Mouse (Mus musculus): ENCODE results near the gene Rasgrf2.
"Not testable (repeated sequence)": the region's sequence is repeated elsewhere in the genome, so short reads cannot be mapped to it uniquely, and the experiment has no call there.

Gene Rasgrf2

GRCm38 (mm10) chr13:92131384-92132150 lies at the start of gene Rasgrf2:
Rasgrf2 (minus strand) TSS chr13:92131656.
- peak; percentile 8 to 9 for DNase-seq

DNA sequence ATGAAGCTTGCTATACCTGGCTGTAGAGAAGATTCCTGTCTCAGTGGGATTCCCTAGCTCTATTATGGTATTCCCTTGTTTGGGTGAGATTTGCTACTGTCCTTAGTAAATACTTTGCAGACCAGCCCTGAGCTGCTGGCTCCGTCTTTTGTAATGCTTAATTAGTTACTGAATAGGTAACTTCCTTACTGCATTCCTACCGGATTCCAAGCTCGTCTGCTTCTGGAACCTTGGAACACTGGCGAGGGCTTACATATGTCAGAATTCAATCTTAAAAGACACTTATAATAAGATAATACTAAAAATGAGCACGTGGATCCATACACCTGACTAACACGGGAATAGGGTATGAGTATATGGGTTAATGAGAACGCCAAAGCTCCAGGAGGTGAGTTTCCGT lies 41.2 kb upstream of the Rasgrf2 start:
- DNase-seq, result not testable (repeated sequence)

DNA sequence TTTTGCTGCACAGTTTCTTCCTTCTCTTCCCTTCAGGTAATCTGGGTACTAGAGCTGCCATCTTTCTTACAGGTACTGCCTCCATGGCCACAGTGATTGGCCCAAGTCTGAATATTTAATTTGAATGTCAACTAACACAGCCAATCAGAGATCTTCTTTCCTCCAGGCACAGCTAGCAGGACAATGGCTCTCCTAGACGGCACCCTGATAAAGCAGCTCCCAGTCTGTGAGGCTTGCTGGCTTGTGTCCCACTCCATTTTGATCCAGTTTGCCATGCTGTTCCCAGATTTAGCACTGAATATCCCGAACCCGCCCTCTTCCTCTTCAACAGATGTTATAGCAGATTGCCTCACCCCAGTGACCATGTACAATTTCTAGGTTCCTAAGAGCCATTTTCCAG lies 19.1 kb upstream of the Rasgrf2 start:
- no peak for DNase-seq

DNA sequence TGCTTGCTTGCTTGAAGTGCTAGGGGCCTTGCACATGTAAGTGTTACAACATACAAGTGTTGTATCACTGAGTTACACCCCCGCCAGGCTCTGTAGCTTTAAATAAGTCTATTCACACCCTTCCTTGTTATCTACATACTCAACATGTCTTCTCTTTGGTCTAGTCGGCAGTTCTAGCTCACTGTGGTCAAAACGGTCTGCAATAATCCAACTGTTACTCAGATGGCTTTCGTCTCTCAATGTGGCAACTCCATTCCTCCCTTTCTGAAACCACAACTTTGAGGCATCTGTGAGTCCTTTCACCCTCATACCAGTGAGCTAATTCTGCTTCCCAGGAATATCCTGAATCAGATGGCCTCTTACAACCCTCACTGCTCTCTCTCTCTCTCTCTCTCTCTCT lies 17.4 kb upstream of the Rasgrf2 start:
- no peak for DNase-seq

GRCm38 (mm10) chr13:92134792-92135191 lies 3.3 kb upstream of the Rasgrf2 start:
- no peak for DNase-seq

DNA sequence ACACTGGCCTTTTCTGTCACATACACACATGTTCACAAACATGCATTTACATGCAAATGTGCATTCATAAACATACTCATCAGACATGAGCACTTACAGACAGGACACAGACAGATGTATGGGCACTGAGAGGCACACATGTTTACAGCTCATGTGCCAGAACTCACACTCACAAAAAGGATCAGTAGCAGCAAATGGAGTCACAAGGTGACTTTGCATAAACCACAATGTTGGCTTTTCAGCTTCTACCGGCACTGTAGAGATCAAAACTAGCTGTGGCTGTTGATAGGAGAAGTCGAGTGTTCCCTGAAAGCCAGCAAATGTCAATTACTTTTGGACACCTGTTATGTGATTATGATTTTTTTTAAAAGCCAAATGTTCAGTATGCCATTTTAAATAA lies 1.1 kb upstream of the Rasgrf2 start:
- DNase-seq, result no peak

GRCm38 (mm10) chr13:92130994-92131383 lies 467 bp downstream of the Rasgrf2 start:
- DNase-seq, result peak in 1 of 2 experiments; percentile 6

- DNase-seq, result no peak
Observed at GRCm38 (mm10) chr13:92129877-92130276, 1.6 kb downstream of the Rasgrf2 start.

- no peak for DNase-seq
Observed at GRCm38 (mm10) chr13:92125902-92126301, 5.6 kb downstream of the Rasgrf2 start.

DNA sequence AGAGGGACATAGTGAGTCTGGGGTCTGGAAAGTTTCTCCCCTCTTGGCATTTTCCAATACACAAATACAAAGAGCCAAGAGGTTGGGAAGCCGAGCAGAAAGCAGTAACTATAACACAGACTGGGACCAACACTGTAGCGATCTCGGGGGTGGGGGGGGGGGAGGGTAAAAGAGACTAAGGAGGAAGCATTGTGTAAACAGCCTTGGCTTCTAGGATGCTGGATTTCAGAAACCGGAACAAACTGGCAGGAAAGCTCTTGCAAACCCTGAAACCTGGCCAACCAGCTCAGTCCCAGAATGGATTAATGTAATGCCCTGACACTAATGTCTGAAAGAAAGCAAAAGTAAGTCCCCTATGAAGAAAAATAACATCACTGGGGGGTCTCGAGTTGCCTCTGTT lies 11.8 kb downstream of the Rasgrf2 start:
- DNase-seq, result no peak

DNA sequence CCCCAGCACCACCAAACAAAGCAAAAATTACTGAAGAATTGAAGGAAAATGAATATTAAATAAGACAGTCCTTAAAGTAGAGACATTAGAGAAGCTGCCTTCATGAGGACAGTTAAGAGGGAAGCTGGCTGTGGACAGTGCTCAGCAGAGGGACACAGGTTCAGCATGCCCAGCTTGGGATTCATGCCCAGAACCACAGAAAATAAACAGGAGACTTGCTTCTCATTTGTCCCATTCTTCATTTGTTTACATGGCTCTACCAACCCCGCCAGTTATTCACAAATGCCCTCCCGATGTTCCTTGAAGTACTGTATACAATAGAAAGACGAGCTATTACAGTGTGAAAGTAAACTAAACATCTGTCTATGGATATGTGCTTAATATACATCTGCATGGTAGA lies 17.4 kb downstream of the Rasgrf2 start:
- no peak for DNase-seq

DNA sequence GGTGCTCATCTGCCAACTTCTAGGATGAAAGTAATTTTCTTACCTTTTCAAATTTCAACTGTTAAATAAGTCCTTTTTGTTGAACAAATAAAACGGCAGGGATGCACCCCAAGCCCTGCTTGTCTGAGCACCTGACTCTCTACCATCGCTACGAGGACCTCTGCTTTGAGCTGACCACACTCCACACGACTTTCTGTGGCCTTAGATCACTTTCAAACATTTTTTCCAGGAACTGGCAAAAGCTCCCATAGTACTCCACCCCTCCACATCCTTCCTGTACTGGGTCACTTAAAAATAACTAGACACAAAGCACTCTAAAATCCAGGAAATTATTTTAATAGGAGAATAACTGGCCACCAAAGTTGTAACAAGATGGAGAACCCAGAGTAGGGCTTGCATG lies 23.2 kb downstream of the Rasgrf2 start:
- DNase-seq, result no peak

GRCm38 (mm10) chr13:92104259-92104658 lies 27.2 kb downstream of the Rasgrf2 start:
- no peak for DNase-seq

DNA sequence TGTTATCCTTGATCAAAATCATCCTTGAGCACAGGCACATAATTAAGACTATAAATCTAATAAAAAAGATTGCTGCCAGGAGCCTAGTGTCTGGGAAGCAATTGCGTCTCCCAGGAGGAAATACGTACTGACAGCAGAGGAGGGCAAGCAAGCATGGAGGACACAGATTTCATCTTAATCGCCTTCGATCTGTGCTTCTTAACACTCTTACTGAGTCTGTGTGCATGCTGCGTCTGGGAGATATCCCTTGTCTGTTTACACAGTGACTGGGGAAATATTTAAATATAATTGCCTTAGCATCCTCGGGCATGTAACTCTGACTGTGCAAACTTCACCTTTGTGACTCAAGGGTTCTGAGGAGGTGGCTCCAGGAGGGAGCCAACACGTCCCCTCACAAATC lies 33.0 kb downstream of the Rasgrf2 start:
- DNase-seq, result no peak

- DNase-seq, result no peak
Observed at GRCm38 (mm10) chr13:92095131-92096090, 36.0 kb downstream of the Rasgrf2 start.

- DNase-seq, result no peak
Observed at GRCm38 (mm10) chr13:92093712-92094290, 37.7 kb downstream of the Rasgrf2 start.

- DNase-seq, result no peak
Observed at GRCm38 (mm10) chr13:92073111-92073510, 58.3 kb downstream of the Rasgrf2 start.

DNA sequence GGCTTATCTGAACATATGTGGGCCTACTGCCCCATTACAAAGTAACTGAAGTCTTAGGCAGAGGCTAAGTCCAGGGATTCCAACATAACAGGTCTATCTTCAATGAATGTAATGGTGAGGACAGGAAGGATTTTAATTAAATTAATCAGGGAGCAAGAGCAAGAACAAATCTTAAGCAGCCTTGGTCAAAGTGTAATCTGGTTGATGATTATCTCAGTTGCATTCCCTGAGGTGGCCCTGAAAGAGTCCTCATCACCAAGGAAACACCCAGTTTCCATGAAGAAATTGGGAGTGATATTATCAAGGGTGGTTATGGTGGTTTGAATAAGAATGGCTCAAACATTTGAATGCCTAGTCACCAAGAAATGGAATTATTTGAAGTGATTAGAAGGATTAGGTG lies 62.8 kb downstream of the Rasgrf2 start:
- no peak for DNase-seq

DNA sequence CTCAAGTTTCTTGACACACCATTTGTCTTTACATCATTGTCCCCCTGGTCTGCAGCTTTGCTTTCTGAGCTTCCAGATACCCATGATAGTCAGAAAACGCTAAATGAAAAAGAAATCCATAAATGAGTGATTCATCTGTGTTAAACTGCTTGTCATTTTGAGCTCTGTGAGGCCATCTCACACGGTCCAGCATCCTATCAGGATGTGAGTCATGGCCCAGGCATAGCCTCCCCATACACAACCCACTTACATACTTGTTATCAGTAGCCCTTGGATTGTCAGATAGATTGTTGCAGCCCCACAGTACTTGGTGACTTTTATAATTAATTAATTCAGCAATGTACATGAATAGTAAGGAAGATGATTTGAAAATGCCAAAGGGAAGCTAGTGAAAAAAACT lies 63.6 kb downstream of the Rasgrf2 start:
- no peak for DNase-seq

DNA sequence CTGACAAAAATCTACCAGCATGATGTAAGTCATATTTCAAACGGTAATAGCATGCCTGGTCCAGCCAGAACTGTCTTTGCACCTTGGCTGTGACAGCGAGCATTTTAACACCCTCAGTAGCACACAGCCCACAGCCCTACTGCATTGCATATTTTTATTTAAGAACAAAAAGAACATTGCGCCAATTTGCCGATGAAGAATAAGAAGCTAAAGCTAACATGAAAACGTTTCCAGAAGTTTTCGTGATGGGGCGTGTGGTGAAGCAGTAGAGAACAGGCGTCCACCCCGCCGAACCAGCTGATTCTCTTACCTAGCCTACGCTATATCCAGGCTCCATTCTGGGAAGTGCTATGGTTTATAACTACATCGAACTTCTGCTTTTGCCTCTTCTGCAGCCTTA lies 77.7 kb downstream of the Rasgrf2 start:
- no peak for DNase-seq

- DNase-seq, result no peak
Observed at GRCm38 (mm10) chr13:92053001-92053400, 78.5 kb downstream of the Rasgrf2 start.

GRCm38 (mm10) chr13:92051216-92051615 lies 80.2 kb downstream of the Rasgrf2 start:
- DNase-seq, result no peak
